Mouse (Mus musculus) brain, adult 2 months (tissue): ENCODE measurements around the gene Smpd4.

Experiments used
- DNase-seq: peaks from one replicate; pipeline ENCODE4 v3.0.0; 2011; ENCODE audit warnings: low read depth, low spot score

Smpd4 gene

DNA sequence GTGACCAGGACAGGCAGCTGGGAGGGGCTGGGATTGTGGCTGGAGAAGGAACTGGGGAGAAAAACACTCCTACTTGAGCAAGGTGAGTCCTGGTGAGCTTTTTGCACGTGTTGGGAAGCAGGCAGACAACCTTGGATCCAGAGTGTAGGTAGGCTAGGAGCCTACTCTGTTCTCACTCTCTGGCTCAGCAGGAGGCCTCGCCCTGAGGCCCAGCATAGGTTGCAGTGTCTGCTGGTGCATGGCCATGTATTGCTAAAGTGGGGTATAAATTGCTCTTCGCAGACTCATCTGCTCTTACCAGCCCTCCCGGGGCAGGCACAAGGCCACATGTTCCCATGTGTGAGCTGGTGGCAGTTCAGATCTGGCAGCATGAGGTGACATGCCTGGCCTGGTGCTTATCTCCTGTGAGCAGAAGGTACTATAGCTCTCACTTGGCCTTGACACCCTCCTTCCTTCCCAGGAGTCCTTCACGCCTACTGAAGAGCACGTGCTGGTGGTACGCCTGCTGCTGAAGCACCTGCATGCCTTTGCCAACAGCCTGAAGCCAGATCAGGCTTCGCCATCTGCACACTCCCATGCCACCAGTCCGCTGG, 19.0 kb downstream of the Smpd4 start:
- DNase-seq, result no peak

DNA sequence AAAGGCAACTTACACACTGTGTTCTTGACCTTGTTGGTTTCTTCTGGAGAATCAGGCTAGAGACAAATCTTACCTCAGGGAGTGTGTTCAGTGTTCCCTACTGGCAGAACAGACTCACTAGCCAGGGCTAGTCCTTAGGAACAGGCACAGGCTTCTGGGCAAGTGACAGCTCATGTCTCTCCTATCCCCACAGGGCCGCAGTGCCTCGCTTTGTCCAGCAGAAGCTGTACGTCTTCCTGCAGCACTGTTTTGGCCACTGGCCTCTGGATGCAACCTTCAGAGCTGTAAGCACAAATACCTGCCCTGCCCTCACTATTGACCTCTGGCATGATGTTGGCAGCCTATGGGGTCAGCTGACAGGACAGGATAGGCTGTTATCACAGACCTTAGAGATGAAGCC, 19.9 kb downstream of the Smpd4 start:
- no peak for DNase-seq

DNA sequence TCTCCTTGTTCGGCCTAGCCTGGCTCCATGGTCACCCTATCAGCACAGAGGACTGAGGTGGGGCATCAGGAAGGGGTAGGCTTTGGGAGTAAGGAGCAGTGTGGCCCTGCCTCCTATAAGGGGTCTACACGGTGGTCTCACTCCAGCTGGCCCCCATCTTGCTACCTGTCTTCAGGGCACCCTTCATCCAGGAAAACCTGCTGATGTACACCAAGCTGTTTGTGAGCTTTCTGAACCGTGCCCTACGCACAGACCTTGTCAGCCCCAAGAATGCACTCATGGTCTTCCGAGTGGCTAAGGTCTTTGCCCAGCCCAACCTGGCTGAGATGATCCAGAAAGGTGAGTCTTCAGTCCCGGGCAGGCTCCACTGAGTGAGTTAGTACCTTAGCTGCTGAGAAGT, 20.8 kb downstream of the Smpd4 start:
- no peak for DNase-seq

DNA sequence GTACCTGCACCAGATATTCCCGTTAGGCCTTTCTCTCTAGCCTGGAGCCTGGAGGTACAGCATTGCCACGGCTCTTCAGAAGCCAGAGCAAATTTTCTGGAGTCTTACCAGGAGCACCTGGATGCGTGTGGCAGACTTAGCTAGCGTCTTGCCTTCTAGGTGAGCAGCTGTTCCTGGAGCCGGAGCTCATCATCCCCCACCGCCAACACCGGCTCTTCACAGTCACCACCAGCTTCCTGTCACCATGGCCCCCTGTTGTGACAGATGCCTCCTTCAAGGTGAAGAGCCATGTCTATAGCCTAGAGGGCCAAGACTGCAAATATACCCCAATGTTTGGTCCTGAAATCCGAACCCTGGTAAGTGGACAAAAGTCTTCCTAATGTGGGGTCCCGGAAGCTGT, 21.6 kb downstream of the Smpd4 start:
- no peak for DNase-seq

DNA sequence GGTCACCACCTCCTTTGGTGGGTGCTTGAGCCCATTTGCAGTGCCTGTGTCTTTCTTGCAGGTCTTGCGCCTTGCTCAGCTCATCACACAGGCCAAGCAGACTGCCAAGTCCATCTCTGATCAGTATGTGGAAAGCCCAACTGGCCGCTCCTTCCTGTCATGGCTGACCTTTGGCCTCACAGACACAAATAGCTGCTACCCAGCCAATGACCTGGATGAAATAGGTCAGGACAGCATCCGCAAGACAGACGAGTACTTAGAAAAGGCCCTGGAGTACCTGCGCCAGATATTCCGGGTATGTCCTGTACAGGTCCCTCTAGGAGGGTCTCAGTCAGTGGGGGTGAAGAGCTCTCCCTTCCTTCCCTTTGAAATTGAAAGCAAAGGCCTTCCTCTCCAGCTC, 22.1 kb downstream of the Smpd4 start:
- no peak for DNase-seq

DNA sequence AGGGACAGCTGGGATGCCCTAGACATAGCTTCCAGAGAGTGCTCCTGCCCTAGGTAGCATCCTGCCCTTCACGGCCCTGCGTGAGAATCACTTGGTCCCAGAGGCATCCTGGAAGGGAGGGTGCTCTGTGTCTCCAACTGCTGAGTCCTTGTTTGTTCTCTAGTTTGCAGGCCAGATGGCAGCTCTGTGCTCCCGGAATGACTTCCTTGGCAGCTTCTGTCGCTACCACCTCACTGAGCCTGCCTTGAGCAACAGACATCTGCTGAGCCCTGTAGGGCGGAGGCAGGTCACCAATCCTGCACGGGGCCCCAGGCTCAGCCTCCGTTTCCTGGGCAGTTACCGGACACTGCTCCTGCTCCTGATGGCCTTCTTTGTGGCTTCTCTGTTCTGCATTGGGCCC, 23.2 kb downstream of the Smpd4 start:
- DNase-seq, result peak; percentile 98

DNA sequence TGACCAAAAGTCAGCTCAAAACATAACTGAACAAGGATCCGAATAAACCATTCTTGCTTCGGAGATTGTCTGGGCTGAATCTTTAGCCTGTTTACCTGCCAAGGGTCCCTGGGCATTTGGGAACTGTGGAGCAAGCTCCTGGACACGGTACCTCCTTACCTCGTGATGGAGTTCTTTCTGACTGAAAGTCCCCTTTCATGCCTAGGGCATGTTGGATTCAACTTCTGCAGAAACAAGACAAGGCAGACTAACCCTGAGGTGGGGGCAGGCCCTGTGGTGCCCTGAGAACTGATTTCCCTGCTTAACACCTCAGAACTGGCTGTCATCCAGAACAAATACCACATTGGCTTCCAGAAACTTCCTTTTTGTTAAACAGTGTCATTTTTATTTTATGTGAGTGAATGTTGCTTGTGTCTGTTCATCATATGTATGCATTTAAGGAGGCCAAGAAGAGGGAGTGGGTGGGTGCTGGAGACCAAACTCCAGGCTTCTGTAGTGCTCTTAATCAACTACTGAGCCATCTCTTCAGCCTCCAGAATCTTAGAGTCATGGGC, 24.4 kb downstream of the Smpd4 start:
- no peak for DNase-seq

DNA sequence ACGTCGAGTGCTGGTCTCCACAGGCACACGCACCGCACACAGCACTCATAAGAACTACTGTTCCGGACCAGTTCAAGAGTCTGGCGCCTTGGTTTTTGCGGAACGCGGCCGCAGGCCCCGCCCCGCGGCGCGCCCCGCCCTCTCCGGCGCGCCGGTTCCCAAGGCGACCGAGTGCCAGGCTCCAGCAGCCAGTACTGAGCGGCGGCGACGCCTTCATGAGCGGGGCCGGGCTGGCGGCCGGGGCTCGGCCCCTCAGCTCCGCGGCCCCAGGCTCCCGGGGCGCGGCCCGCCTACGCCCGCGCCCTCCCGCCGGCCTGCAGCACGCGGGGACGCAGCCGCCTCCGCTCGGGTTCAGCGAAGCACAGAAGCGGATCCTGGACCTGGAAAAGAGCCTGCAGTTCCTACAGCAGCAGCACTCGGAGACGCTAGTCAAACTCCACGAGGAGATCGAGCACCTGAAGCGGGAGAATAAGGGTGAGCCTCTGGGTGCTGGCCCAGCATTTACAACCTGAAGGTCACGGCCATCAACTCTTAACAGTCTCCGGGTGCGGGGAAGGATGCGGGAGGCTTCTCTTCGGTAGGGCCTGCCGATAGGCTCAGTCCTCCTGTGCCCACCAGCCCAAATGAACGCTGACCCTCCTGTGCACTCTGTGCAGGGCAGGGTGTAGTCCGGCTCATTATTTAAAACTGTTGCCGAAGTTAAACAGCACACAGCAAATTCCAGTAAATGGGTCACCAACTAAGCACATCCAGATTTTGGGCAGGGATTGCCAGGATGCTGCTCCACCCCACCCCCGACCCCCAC, 27.4 kb downstream of the Smpd4 start, which contains the start of gene Ccdc74a:
Gene Ccdc74a (plus strand): TSS at position 161 of the 805 bp plus-strand sequence.
- DNase-seq, result peak; percentile 89

DNA sequence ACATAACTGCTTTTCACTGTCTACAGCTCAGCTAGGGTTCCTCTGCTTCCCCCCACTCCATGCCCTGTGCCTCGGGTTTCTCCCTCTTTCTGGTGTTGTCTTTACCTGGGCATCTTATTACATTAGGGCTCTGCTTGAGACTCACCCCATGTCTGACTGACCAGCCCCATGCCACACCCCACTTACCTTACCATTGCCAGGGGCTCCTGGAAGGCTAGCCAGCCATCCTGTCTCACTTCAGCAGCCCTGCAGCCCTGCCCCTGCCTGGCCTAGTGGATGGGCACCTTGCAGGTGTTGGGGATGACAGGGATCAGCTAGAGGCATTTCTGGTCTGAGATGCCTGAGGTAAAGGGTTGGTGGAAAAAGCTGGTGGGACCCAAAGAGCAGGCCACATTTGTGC, 28.0 kb downstream of the Smpd4 start:
- no peak for DNase-seq

DNA sequence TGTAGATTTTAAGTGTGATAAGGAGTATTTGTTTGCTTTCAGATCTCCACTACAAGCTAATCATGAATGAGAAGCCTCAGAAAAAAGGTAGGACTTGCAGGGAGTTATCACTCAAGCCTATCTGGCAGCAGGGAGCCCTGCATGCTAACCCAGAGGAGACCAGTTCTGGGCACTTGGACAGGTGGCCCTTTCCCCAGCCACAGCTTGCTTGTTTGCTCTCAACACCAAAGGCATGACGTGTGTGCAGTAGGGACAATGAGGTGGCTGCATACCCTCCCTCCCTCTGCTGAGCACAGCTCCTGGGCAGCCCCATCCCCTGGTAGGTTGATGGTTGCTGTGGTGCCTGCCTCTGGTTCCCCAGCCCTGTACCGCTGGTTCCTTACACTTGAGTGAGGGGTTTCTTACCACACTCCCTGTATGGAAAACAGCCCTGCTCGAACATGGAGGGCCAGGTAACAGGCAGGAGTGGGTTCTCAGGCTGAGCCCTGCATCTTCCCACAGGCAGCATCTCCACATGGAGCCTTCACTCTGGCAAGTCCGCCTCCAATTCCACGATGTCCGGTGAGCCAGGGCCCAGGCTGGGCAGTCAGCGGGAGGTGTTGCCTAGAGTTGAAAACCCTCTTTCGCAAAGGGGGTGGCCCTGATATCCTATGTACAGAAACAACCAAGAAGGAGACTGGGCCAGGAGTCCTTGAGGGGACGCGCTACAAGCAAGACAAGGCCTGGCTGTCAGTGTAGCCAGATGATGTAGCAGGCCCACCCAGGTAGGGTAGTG, 28.6 kb downstream of the Smpd4 start:
- peak; percentile 50 for DNase-seq

DNA sequence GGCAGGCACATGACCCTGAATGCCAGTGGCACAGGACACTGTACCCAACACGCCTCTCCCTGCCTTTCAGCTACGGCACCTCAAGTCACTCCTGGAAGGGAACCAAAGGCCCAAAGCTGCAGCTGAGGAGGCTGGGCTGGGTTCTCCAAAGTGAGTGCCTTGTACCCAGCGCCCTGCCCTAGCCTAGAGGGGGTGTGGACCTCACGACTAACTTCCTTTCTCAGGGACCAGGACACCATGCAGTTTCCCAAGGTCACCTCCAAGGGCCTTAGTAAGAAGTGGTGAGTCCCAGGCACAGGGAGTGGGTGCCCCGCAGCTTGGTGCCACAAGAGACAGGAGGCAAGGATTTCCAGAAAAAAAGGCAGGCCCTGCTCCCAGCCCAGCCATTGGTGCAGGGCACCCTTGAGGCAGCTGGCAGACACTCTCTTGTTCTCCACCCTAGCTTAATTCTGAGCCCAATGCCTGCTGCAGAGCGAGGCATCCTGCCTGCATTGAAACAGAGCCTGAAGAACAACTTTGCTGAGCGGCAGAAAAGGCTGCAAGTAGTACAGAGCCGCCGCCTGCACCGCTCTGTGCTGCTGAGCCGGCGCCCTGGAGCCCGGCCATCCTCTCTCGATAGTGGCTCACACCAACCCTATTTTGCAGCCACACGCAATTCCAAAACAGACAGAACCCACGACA, 30.9 kb downstream of the Smpd4 start:
- peak; percentile 64 for DNase-seq

DNA sequence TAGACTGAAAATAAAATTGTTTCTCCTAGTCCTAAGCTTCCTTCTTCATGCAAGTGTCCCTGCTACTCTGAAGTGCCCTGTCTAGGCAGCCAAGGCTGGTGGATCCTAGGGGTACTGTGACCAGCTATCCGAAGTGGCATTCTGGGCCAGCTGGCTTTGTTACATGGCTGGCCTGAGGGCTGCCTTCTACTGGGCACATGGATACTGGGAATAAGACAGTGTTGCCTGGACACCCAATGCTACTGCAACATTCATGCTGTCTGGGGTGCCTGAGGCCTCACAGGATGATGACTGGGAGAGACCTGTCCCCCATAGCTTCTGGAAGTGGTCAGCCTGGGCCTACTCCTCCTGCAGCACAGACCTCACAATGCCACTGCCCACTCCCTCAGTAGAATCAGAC, 31.6 kb downstream of the Smpd4 start:
- no peak for DNase-seq

DNA sequence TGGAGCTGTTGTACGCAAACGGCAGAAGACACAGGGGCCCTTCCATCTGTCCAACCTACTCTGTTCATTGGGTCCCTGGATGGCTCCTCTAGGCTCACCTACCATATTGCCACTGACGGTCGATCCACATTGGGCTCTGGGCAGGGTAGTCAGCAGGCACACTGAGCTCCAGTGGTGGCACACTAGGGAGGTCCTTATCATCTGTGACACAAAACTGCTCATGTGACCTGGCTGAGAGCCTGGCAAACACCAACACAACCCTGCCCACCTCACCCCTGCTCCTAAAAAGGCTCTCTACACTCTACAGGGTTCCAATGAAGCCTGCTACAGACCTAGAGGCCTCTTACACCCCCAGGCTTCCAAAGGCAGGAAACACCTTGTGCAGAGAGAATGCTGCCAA, 33.5 kb downstream of the Smpd4 start:
- DNase-seq, result no peak

DNA sequence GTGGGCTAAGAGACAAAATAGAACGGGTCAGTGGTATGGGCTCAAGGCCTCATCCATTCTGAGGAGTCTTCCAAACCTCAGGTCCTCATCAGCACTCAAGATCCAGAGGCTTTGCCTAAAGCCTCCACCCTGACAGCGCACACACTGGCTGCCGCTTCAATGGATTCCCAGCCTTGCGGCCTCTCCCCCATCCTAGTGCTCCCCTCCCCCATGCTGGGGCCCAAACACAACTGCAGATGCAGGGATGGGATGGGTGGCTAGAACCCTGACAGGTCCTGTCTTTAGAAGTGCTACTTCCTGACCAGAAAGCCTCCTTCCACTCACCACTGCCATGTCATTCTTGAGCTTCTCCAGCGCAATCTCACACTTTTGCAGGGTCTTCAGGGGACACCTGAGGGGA, 34.4 kb downstream of the Smpd4 start:
- no peak for DNase-seq

DNA sequence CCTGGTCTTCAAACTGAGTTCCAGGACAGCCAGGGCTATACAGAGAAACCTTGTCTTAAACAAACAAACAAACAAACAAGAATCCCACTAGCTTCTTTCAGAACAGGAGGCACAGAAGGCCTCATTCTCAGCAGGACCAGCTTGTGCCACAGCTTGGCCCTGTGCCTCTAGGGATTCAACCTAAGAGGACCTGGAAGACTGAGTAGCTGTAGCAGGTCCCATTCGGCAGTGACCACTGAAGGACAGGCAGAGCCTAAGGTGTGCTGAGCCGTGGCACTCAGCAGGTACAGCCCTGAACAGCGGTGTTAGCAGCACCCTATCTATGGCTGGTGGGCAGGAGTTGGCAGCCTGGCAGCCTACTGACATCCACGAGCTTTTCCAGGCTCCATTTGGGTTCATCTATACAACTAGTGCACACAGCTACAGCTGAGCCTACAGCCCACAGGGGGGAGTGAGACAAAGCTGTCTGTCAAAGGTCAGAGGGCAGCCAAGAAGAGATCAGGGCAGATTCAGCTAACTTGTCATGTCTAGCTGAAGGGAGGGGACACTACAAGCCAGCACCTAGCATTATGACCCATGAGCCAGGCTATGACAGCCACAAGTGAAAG, 35.1 kb downstream of the Smpd4 start:
- peak; percentile 58 for DNase-seq

DNA sequence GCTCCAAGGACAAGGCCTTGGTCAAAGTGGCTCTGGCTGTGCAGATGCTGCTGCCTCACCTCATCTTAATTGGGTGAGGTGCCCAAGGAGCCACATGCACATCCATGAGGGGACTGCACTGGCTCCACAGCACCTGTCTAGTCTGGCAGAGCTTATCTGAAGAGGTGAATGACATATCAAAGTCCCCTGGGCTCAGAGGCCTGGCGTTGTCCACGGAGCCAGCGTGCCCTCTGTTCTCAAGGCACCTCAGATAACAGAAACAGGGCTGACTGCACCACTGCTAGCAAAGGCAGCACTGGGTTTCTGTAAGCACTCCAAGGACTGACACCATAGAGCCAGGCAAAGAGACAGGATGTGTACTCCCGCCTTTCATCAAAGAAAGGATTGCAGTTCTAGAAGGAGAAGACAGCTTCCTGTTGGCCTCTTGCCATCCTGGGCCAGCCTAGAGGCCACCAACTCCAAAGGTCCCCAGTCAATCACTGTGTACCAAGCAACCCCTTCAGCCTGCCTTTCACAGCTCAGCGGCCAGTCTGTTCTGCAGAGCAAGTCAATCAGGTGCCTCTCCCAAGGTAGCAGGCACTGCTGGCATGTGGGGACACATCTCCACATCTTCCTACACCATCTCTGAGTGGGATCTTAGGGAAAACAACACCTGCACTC, 37.2 kb downstream of the Smpd4 start:
- DNase-seq, result no peak

DNA sequence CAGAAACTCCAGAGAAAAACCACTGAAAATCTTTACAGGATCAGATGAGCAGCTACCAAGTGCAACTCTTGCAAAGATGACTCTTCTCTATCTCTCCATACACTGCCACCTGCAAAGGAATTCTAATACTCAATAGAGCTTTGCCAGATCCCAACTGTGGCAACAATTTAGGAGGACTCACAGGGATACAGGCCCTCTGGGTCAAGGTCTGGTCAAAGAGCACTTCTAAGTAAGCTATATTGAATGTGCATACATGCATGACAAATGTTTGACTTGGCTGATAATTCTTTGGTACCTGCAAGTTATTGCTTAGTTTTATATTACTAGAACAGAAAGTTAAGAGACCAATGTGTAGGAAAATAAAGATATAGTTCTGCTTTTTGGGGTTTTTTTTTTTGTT, 46.4 kb downstream of the Smpd4 start:
- no peak for DNase-seq

DNA sequence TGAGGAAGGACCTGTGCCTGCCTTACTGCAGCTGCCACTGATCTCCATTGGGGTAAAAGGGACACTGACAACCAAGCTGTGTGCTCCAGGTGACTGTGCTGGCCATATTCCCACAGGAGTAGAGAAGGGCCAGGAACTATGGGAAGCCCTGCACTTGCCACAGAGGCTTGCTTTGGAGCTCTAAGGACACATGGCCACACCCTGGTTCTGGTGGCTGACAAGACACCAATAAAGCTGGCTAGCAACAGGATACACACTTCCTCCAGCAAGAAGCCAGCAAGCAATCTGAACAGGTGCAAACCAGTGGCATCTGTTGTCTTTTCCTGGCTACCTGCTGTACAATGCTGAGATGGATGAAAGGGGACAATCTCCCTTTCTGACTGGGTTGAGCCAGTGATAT, 50.7 kb downstream of the Smpd4 start:
- peak; percentile 69 for DNase-seq
